Mouse (Mus musculus) heart, postnatal 0 days (tissue): ENCODE results near the gene Gtf2h2. TPM values are rescaled to one million over a fixed set of nuclear protein-coding genes. Genes with fewer than 3 reads are reported as not detected.
A peak's percentile ranks its signal among the peaks of the same experiment; 100 is the strongest.
"Not testable (repeated sequence)": the region's sequence is repeated elsewhere in the genome, so short reads cannot be mapped to it uniquely, and the experiment has no call there.

Source experiments
- ATAC-seq: fragments of 200-750 bp; cut with Nextera tagmentation; 2 replicates; pipeline ENCODE4 v1.8.0; 2017; ENCODE audit warnings: low read depth, moderate number of reproducible peaks, moderate library complexity; ENCODE audit not compliant: insufficient read depth
- DNase-seq: peaks from one replicate; pipeline ENCODE4 v3.0.0-alpha.2; 2016; ENCODE audit warnings: low spot score
- H3K27ac ChIP-seq: fragments of 300-500 bp; sonication (generic); 2 replicates; pipeline ENCODE4 v1.5.1; 2014; ENCODE audit warnings: low read depth, mild to moderate bottlenecking
- H3K27me3 ChIP-seq: fragments of 300-500 bp; sonication (generic); 2 replicates; pipeline ENCODE4 v1.6.1; 2014; ENCODE audit warnings: low read length, mixed read lengths; ENCODE audit not compliant: control insufficient read depth, insufficient read depth
- H3K36me3 ChIP-seq: fragments of 300-500 bp; sonication (generic); replicated peaks from 2 replicates; pipeline ENCODE4 v1.6.1; 2014; ENCODE audit warnings: low read length, mixed read lengths; ENCODE audit not compliant: control insufficient read depth, insufficient read depth
- H3K4me1 ChIP-seq: fragments of 300-500 bp; sonication (generic); 2 replicates; pipeline ENCODE4 v1.6.1; 2014; ENCODE audit warnings: antibody characterized with exemption; ENCODE audit not compliant: control insufficient read depth, insufficient read depth
- H3K4me2 ChIP-seq: fragments of 300-500 bp; sonication (generic); 2 replicates; pipeline ENCODE4 v1.6.1; 2014; ENCODE audit warnings: low read depth, mild to moderate bottlenecking, low read length, moderate library complexity
- H3K4me3 ChIP-seq: fragments of 300-500 bp; sonication (generic); 2 replicates; pipeline ENCODE4 v1.5.1; 2014; ENCODE audit warnings: low read depth, low read length
- H3K9ac ChIP-seq: fragments of 300-500 bp; sonication (generic); replicated peaks from 2 replicates; pipeline ENCODE4 v1.6.1; 2014; ENCODE audit warnings: low read depth, low read length, mixed read lengths
- H3K9me3 ChIP-seq: fragments of 300-500 bp; sonication (generic); replicated peaks from 2 replicates; pipeline ENCODE4 v1.6.1; 2016; ENCODE audit warnings: low read length; ENCODE audit not compliant: control insufficient read depth
- CTCF ChIP-seq: IDR thresholded peaks from 2 replicates; pipeline ENCODE4 v1.5.1; 2016; ENCODE audit warnings: antibody characterized with exemption, control low read depth, low read depth
- EP300 ChIP-seq: IDR thresholded peaks from 2 replicates; pipeline ENCODE4 v1.6.1; 2016; ENCODE audit warnings: antibody characterized with exemption, low read depth
- WGBS: fragments of 180-500 bp; shearing (Covaris S2); extraction: QIAGEN DNeasy Blood & Tissue Kit; methylation state at CpG from one replicate; pipeline ENCODE4 v1.1.7; 2014; 5-methylcytosine and 5-hydroxymethylcytosine counted together
- polyA plus RNA-seq: library from polyadenylated mRNA; unstranded; fragments of >200 nt; fragmentation: Nextera tagmentation; extraction: Ambion mirVana; gene quantifications from 2 replicates; pipeline ENCODE4 v1.2.1, GENCODE M21; 2015
- total RNA-seq: library from RNA; depleted of rRNA; stranded (reverse); fragments of >200 nt; gene quantifications from 2 replicates; pipeline ENCODE4 v1.2.3, GENCODE M21; 2014; ENCODE audit warnings: low replicate concordance

Gtf2h2 gene
- total and polyA plus RNA-seq, 2 experiments from 2014 or later, result 10.2 to 32.5 TPM

DNA sequence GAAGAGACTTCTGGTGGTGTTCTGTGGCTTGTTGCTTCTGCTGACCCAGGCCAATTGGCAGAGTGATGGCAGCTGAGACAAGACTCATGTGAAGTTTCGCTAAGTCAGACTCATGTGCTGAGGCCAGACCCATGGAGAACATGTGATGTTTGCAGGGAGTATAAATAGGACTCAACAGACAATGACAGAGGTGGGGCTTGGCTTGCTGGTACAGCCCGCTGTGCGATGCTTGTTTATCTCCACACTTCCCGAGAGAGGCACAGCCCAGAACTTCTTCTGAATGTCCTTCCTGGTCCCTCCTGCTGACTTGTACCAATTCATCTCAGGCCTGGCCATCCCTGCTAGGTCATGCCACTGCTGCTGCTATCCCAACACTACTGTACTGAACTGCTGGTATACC is 3.0 kb upstream of the Gtf2h2 start:
- Histone ChIP-seq H3K36me3 (no peaks in the 10 kb centered on the region), H3K4me3 (no peak overlapping the region), H3K27ac (no peak overlapping the region), H3K27me3 (no peaks in the 10 kb centered on the region), H3K4me2 (no peak overlapping the region), H3K4me1 (peaks cover 5% of the 10 kb centered on the region), H3K9ac (no peak overlapping the region), H3K9me3 (no peaks in the 10 kb centered on the region)
- DNase-seq, result no peak
- ATAC-seq, result peak; percentile 21; the same call in 1 of the 2 replicates
- 39% methylated on average over 4 of the region's 4 CpGs for WGBS
- no peak for TF ChIP-seq EP300
- TF ChIP-seq CTCF, result no peak

DNA sequence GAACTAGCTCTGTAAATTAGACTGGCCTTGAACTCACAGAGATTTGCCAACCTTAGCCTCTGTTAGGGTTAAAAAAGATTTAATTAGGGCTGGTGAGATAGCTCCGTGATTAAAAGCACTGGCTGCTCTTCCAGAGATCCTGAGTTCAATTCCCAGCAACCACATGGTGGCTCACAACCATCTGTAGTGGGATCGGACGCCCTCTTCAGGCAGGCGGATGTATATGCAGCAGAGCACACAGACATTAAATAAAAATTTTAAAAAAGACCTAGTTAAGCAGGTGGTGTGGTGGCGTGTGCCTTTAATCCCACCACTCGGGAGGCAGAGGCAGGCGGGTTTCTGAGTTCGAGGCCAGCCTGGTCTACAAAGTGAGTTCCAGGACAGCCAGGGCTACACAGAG is 2.0 kb upstream of the Gtf2h2 start:
- not testable (repeated sequence) for ATAC-seq, DNase-seq, H3K4me3 ChIP-seq, H3K9ac ChIP-seq, H3K36me3 ChIP-seq, H3K4me1 ChIP-seq, H3K27ac ChIP-seq, H3K27me3 ChIP-seq, H3K9me3 ChIP-seq, H3K4me2 ChIP-seq
- 54% methylated on average over 8 of the region's 8 CpGs for WGBS

DNA sequence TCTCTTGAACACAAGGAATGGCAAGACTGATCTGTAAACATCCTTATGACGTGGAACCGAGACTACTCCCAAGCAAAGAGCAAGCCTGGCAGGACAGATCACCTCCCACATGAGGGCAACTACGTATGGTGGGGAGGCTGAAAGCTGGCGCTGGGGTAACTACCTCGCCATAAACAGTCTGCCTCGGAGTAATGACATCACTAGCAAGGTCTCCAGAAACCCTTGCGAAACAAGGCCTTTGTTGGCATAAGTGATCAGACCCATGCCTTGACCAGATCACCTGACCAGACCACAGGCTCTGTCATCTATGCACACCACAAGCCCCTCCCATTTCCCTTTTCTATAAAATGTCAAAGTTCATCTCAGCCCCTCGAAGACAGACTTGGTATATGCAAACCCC is 934 bp upstream of the Gtf2h2 start:
- 62% methylated on average over 8 of the region's 8 CpGs for WGBS

DNA sequence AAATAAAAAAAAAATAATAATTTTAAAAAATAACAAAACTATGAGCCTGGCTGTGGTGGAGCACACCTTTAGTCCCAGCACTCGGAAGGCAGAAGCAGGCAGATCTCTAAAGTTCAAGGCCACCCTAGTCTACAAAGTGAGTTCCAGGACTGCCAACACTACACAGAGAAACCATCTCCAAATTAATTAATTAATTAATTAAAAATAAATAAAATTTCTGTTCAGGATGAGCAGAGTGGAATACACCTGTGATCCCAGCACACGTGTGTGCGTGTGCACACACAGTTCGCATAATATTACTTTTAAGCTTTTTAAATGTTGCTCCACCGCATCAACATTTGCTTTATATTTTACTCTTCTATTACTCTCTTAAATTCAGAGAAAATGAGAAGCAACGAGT is 756 bp downstream of the Gtf2h2 start:
- ATAC-seq, result peak; percentile 7; the same call in 1 of the 2 replicates

More for the DNA sequence above, 934 bp upstream of the Gtf2h2 start:
- no peak for DNase-seq
- Histone ChIP-seq H3K36me3 (peaks cover 10% of the 10 kb centered on the region), H3K4me3 (no peak overlapping the region), H3K27ac (no peak overlapping the region), H3K9ac (no peak overlapping the region), H3K4me1 (peaks cover 5% of the 10 kb centered on the region), H3K9me3 (no peaks in the 10 kb centered on the region), H3K27me3 (no peaks in the 10 kb centered on the region), H3K4me2 (no peak overlapping the region)
- TF ChIP-seq CTCF (no peak), EP300 (no peak)
- ATAC-seq, result no peak; the same call in 1 of the 2 replicates

DNA sequence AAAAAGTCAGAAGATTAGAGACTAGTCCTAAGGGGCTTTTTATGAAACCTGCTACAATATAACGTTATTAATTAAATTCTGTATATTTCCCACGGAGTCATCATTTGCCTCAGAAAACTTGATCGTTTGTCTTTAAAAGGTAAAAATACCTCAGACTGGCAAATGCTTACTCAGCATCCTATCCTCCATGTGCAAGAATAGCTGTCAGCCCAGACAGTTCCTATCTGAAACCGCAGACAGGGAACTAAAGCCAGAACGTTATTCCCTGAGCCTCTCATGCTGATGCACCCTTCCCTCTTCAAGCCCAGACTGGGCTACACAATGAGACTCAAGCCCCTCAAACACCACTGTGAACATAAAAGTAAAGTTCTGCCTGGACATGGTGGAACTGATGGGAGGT is 2.0 kb downstream of the Gtf2h2 start:
- H3K27me3 ChIP-seq, result no peaks in the 10 kb centered on the region
- H3K9ac ChIP-seq, result no peak overlapping the region
- no peak overlapping the region for H3K4me2 ChIP-seq
- DNase-seq (no peak), ATAC-seq (no peak)
- TF ChIP-seq CTCF, result no peak
- no peak for TF ChIP-seq EP300
- peaks cover 29% of the 10 kb centered on the region for H3K36me3 ChIP-seq
- no peak overlapping the region for H3K27ac ChIP-seq
- H3K4me3 ChIP-seq, result no peak overlapping the region
- H3K4me1 ChIP-seq, result peaks cover 5% of the 10 kb centered on the region
- H3K9me3 ChIP-seq, result no peaks in the 10 kb centered on the region
- 73% methylated on average over 5 of the region's 5 CpGs for WGBS

More for the DNA sequence above, 756 bp downstream of the Gtf2h2 start:
- peaks cover 26% of the 10 kb centered on the region for H3K36me3 ChIP-seq
- H3K4me3 ChIP-seq, result peak overlapping the region; percentile 91
- H3K4me2 ChIP-seq, result peak overlapping the region; percentile 68
- H3K27me3 ChIP-seq, result no peaks in the 10 kb centered on the region
- peak overlapping the region; percentile 76 for H3K9ac ChIP-seq
- peaks cover 5% of the 10 kb centered on the region for H3K4me1 ChIP-seq
- H3K9me3 ChIP-seq, result no peaks in the 10 kb centered on the region
- H3K27ac ChIP-seq, result no peak overlapping the region
- WGBS, result 13% methylated on average over 6 of the region's 6 CpGs
- TF ChIP-seq EP300 (no peak), CTCF (no peak)
- DNase-seq, result no peak

DNA sequence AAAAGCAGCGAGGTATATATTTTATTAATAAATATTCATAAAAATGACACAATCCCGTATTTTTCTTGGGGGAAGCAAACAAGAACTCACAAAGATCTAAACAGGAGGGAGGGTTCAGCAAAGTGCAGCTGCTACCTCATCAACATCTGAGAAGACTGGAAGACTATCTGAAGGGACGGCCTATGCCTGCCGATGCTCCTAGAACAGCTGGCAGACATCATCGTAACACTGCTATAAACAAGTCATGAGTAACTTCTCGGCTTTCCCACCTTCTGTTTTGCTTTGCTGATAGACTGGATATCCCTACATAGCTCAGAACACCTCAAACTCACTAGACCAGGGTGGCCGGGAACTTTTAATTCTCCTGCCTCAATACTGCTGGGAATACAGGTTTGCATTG is 8.8 kb downstream of the Gtf2h2 start:
- Histone ChIP-seq H3K9ac (no peak overlapping the region), H3K4me3 (no peak overlapping the region), H3K27me3 (no peaks in the 10 kb centered on the region), H3K27ac (no peak overlapping the region), H3K4me1 (no peaks in the 10 kb centered on the region), H3K9me3 (no peaks in the 10 kb centered on the region), H3K4me2 (no peak overlapping the region), H3K36me3 (peaks cover 65% of the 10 kb centered on the region)
- no peak for ATAC-seq
- no peak for DNase-seq
- 92% methylated on average over 7 of the region's 7 CpGs for WGBS
- TF ChIP-seq EP300 (no peak), CTCF (no peak)
